Mouse (Mus musculus) C2C12 (cell line): ENCODE measurements around the gene Hmx2. TPM values are rescaled to one million over a fixed set of nuclear protein-coding genes. Genes with fewer than 3 reads are reported as not detected.
A peak's percentile ranks its signal among the peaks of the same experiment; 100 is the strongest.

Source experiments
- H3K27me3 ChIP-seq: one replicate; pipeline ENCODE4 v1.6.1; 2011; ENCODE audit not compliant: control insufficient read depth, insufficient read depth, insufficient read length
- H3K36me3 ChIP-seq: one replicate; pipeline ENCODE4 v1.6.1; 2011; ENCODE audit not compliant: control insufficient read depth, insufficient read depth
- H3K4me3 ChIP-seq: one replicate; pipeline ENCODE4 v1.5.1; 2011; ENCODE audit warnings: mild to moderate bottlenecking, control low read depth; ENCODE audit not compliant: poor library complexity, insufficient read depth, severe bottlenecking
- H3K79me2 ChIP-seq: one replicate; pipeline ENCODE4 v1.6.1; 2011; ENCODE audit not compliant: control insufficient read depth, insufficient read depth
- H3K79me3 ChIP-seq: one replicate; pipeline ENCODE4 v1.6.1; 2011; ENCODE audit warnings: low read depth, control low read depth
- H3ac ChIP-seq: one replicate; pipeline ENCODE3; 2011; ENCODE audit warnings: low read depth; ENCODE audit not compliant: control insufficient read depth, insufficient read length
- CEBPB ChIP-seq: IDR thresholded peaks from one replicate; pipeline ENCODE4 v1.6.1; 2011; ENCODE audit warnings: low read depth, mild to moderate bottlenecking, control low read depth, moderate library complexity
- CTCF ChIP-seq: IDR thresholded peaks from one replicate; pipeline ENCODE4 v1.5.1; 2011; ENCODE audit not compliant: control insufficient read depth, insufficient read depth, insufficient read length
- FOSL1 ChIP-seq: IDR thresholded peaks from one replicate; pipeline ENCODE4 v1.8.0; 2011; ENCODE audit warnings: mild to moderate bottlenecking, low read length; ENCODE audit not compliant: poor library complexity, insufficient read depth, severe bottlenecking
- MAX ChIP-seq: IDR thresholded peaks from one replicate; pipeline ENCODE4 v1.6.1; 2011; ENCODE audit warnings: mild to moderate bottlenecking, control low read depth
- MYOD1 ChIP-seq: IDR thresholded peaks from one replicate; pipeline ENCODE4 v1.6.1; 2011; ENCODE audit warnings: low read depth; ENCODE audit not compliant: control insufficient read depth, insufficient read length
- MYOG ChIP-seq: IDR thresholded peaks from one replicate; pipeline ENCODE4 v1.6.1; 2011; ENCODE audit not compliant: control insufficient read depth, insufficient read length; ENCODE audit errors: extremely low read depth
- USF1 ChIP-seq: IDR thresholded peaks from one replicate; pipeline ENCODE4 v1.6.1; 2011; ENCODE audit warnings: low read depth, mild to moderate bottlenecking, control low read depth, moderate library complexity
- polyA plus RNA-seq: library from polyadenylated mRNA; unstranded; fragments of >200 nt; fragmentation: generic; extraction: Trizol; gene quantifications from one replicate; pipeline ENCODE4 v1.2.1, GENCODE M21; 2012; ENCODE audit warnings: missing spikeins

Hmx2 gene
- polyA plus RNA-seq, 1 experiment, result 2.2 TPM

- H3K4me3 ChIP-seq, result no peak overlapping the region
- no peak overlapping the region for H3ac ChIP-seq
- H3K79me2 ChIP-seq, result peaks cover 4% of the 10 kb centered on the region
- no peaks in the 10 kb centered on the region for H3K36me3 ChIP-seq
- H3K27me3 ChIP-seq, result peaks cover 34% of the 10 kb centered on the region
- H3K79me3 ChIP-seq, result peaks cover under 1% of the 10 kb centered on the region
- TF ChIP-seq MYOG, result no peak
- TF ChIP-seq USF1, result no peak
- TF ChIP-seq MYOD1, result no peak
- no peak for TF ChIP-seq FOSL1
- TF ChIP-seq MAX, result no peak
- TF ChIP-seq CEBPB, result no peak
- no peak for TF ChIP-seq CTCF
These were observed 6.9 kb downstream of the Hmx2 start for GRCm38 (mm10) chr7:131555301-131556081.

GRCm38 (mm10) chr7:131556116-131556515 is 7.5 kb downstream of the Hmx2 start:
- peaks cover 10% of the 10 kb centered on the region for H3K79me2 ChIP-seq
- TF ChIP-seq CTCF, result no peak
- no peak for TF ChIP-seq FOSL1
- TF ChIP-seq MAX, result no peak
- TF ChIP-seq MYOG, result no peak
- H3K79me3 ChIP-seq, result peaks cover 6% of the 10 kb centered on the region
- H3K27me3 ChIP-seq, result peaks cover 33% of the 10 kb centered on the region
- H3ac ChIP-seq, result no peak overlapping the region
- no peaks in the 10 kb centered on the region for H3K36me3 ChIP-seq
- H3K4me3 ChIP-seq, result no peak overlapping the region

GRCm38 (mm10) chr7:131556541-131557271 is 8.1 kb downstream of the Hmx2 start:
- Histone ChIP-seq H3K27me3 (peaks cover 27% of the 10 kb centered on the region), H3K79me2 (peaks cover 16% of the 10 kb centered on the region)

GRCm38 (mm10) chr7:131557751-131558150 is 9.2 kb downstream of the Hmx2 start:
- no peak overlapping the region for H3K4me3 ChIP-seq
- H3K79me2 ChIP-seq, result peaks cover 26% of the 10 kb centered on the region
- peaks cover 23% of the 10 kb centered on the region for H3K79me3 ChIP-seq
- peaks cover 13% of the 10 kb centered on the region for H3K36me3 ChIP-seq
- H3ac ChIP-seq, result no peak overlapping the region
- H3K27me3 ChIP-seq, result peaks cover 16% of the 10 kb centered on the region
- TF ChIP-seq CEBPB (no peak), MAX (no peak), CTCF (no peak), USF1 (no peak), FOSL1 (no peak), MYOD1 (no peak), MYOG (no peak)

More at GRCm38 (mm10) chr7:131556541-131557271, 8.1 kb downstream of the Hmx2 start:
- Histone ChIP-seq H3K36me3 (peaks cover 3% of the 10 kb centered on the region), H3K79me3 (peaks cover 12% of the 10 kb centered on the region), H3K4me3 (no peak overlapping the region), H3ac (no peak overlapping the region)
- TF ChIP-seq USF1 (no peak), CTCF (no peak), MAX (no peak), FOSL1 (no peak), MYOD1 (no peak), CEBPB (no peak), MYOG (no peak)

- Histone ChIP-seq H3K4me3 (peak within 1 kb of the TSS; percentile 50), H3K79me3 (peaks cover 44% of the 10 kb centered on the region), H3K36me3 (peaks cover 37% of the 10 kb centered on the region), H3K79me2 (peaks cover 50% of the 10 kb centered on the region), H3ac (peak within 1 kb of the TSS; percentile 74), H3K27me3 (peaks cover 7% of the 10 kb centered on the region)
- TF ChIP-seq CEBPB (no peak), CTCF (no peak), FOSL1 (no peak)
These were observed 11.6 kb downstream of the Hmx2 start, which contains the start of gene Bub3 for GRCm38 (mm10) chr7:131559986-131560696. Bub3 (plus strand) TSS chr7:131560222.
